Mouse (Mus musculus) CD4-positive naive resting alpha-beta T cell, adult 76 days (primary cell): ENCODE data around the gene Asap3. TPM values are rescaled to one million over a fixed set of nuclear protein-coding genes. Genes with fewer than 3 reads are reported as not detected.

ENCODE experiments used
- total RNA-seq: library from RNA; stranded (reverse); gene quantifications from one replicate; pipeline ENCODE4 v1.2.4, GENCODE M21; 2023

The Asap3 gene
- total RNA-seq, result 0.35 TPM

GRCm38 (mm10) chr4:136206033-136206893, at the start of gene Asap3:
Gene Asap3, plus strand, starts transcription at chr4:136206365.

DNA sequence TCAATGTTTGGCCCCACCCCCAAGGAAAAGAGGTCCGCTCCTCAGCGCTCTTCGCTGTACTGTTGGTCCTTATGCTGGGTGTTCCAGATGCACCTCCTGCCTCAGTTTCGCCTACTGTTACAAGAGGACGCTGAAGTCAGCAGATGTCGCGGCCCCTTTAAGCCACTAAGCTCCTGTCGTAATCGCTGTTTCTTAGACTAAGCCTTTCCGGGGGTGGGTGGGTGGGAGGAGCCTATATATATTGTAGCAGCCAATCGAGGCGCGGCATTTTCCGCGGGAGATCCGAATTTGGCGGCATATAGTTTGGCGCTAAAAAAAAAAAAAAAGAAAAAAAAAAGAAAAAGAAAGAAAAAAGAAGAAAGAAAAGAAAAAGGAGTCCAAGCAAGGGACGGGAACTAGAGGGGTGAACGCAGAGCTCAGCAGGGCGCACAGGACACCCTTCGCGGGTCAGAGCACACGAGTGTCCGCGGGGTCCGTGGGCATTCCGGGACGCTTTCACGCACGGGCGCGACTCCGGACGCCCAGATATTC, 34.1 kb upstream of the Asap3 start, which contains the start of gene E2f2:
Gene E2f2, plus strand, starts transcription at position 384 of the 531 bp plus-strand sequence.

DNA sequence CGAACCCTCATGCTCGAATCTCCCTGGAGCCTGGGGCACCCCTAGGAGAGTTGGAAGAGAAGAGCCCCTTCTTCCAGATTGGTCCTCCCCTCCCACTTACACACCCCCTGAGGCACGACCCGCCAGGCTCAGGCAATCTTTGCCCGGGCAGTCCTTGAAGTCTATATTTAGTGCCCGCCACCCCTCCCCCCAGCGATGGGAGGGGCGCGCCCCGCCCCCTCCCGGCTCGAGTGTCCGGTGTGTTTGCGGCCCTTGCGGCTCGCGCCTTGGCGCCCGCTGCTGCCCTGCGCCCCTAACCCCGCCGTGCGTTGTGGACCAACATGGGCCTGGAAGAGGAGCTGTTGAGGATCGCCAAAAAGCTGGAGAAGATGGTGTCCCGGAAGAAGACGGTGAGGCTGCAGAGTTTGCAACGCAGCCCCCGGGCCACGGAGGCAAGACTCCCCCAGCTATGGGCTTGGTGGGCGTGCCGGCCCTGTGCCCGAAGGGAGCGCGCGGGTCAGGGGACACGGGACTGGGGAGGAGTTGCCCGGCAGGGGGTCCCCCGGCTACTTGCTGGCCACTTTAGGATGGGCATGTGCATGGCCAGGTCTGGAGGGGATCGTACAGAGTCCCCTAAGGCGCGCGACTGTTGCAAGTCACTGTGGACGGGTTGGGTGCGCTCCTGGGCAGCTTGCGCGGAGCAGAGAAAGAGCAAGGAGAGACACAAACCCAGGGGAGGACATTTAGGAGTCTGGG, 41.7 kb downstream of the Asap3 start, which contains the start of gene Tcea3:
Gene Tcea3, plus strand, starts transcription at position 1 of the 735 bp plus-strand sequence.

GRCm38 (mm10) chr4:136284455-136284854, 78.3 kb downstream of the Asap3 start, which contains the start of gene Zfp46:
Gene Zfp46, plus strand, starts transcription at chr4:136284683.

Other genes with a start within 250 kb of the Asap3 start
- 6.7 TPM for gene Gale, start 242.6 kb upstream of the Asap3 start, total RNA-seq
- gene Lypla2, start 233.7 kb upstream of the Asap3 start, total RNA-seq, result 95.1 TPM
- gene Pithd1, start 219.1 kb upstream of the Asap3 start, total RNA-seq, result 27.2 TPM
- gene Eloa, start 184.6 kb upstream of the Asap3 start, total RNA-seq, result 36.0 TPM
- 1,200 TPM for gene Rpl11, start 152.9 kb upstream of the Asap3 start, total RNA-seq
- gene Id3, start 62.9 kb upstream of the Asap3 start, total RNA-seq, result 18.5 TPM
- gene E2f2, start 34.0 kb upstream of the Asap3 start, total RNA-seq, result 11.7 TPM
- 0.91 TPM for gene Tcea3, start 41.4 kb downstream of the Asap3 start, total RNA-seq
- 8.6 TPM for gene Zfp46, start 78.3 kb downstream of the Asap3 start, total RNA-seq
- gene Hnrnpr, start 104.6 kb downstream of the Asap3 start, total RNA-seq, result 134 TPM
- not detected for gene Htr1d, start 217.2 kb downstream of the Asap3 start, total RNA-seq